Mouse (Mus musculus) kidney, embryonic 14.5 days (tissue): ENCODE data around the gene Actl10. TPM values are rescaled to one million over a fixed set of nuclear protein-coding genes. Genes with fewer than 3 reads are reported as not detected.

Experiments used
- ATAC-seq: fragments of 200-750 bp; cut with Nextera tagmentation; 2 replicates; pipeline ENCODE4 v1.8.0; 2017; ENCODE audit warnings: moderate number of reproducible peaks, mild to moderate bottlenecking, moderate TSS enrichment, moderate library complexity; ENCODE audit not compliant: low FRiP score, low TSS enrichment
- H3K27ac ChIP-seq: fragments of 300-500 bp; sonication (generic); 2 replicates; pipeline ENCODE4 v1.5.1; 2014; ENCODE audit warnings: low read depth, mild to moderate bottlenecking, low read length, moderate library complexity, mixed read lengths
- H3K27me3 ChIP-seq: fragments of 300-500 bp; sonication (generic); 2 replicates; pipeline ENCODE4 v1.6.1; 2014; ENCODE audit warnings: mild to moderate bottlenecking, low read length; ENCODE audit not compliant: control insufficient read depth, insufficient read depth
- H3K36me3 ChIP-seq: fragments of 300-500 bp; sonication (generic); 2 replicates; pipeline ENCODE4 v1.6.1; 2014; ENCODE audit warnings: low read length, mixed read lengths; ENCODE audit not compliant: control insufficient read depth, insufficient read depth
- H3K4me1 ChIP-seq: fragments of 300-500 bp; sonication (generic); 2 replicates; pipeline ENCODE4 v1.6.1; 2014; ENCODE audit warnings: low read length, mixed read lengths; ENCODE audit not compliant: control insufficient read depth, insufficient read depth
- H3K4me2 ChIP-seq: fragments of 300-500 bp; sonication (generic); replicated peaks from 2 replicates; pipeline ENCODE4 v1.6.1; 2014; ENCODE audit warnings: low read depth, mild to moderate bottlenecking, low read length
- H3K4me3 ChIP-seq: fragments of 300-500 bp; sonication (generic); 2 replicates; pipeline ENCODE4 v1.5.1; 2014; ENCODE audit warnings: mild to moderate bottlenecking, low read length
- H3K9ac ChIP-seq: fragments of 300-500 bp; sonication (generic); 2 replicates; pipeline ENCODE4 v1.6.1; 2014; ENCODE audit warnings: low read depth, mild to moderate bottlenecking, low read length, moderate library complexity
- H3K9me3 ChIP-seq: fragments of 300-500 bp; sonication (generic); 2 replicates; pipeline ENCODE4 v1.6.1; 2016; ENCODE audit warnings: low read length; ENCODE audit not compliant: control insufficient read depth
- WGBS: fragments of 180-500 bp; shearing (Covaris S2); extraction: QIAGEN DNeasy Blood & Tissue Kit; methylation state at CpG from one replicate; pipeline ENCODE4 v1.1.7; 2014; 5-methylcytosine and 5-hydroxymethylcytosine counted together
- polyA plus RNA-seq: library from polyadenylated mRNA; unstranded; fragments of >200 nt; fragmentation: Nextera tagmentation; extraction: Ambion mirVana; gene quantifications from 2 replicates; pipeline ENCODE4 v1.2.1, GENCODE M21; 2014

Gene Actl10
- polyA plus RNA-seq, 1 experiment from 2014 or later, result not detected

DNA sequence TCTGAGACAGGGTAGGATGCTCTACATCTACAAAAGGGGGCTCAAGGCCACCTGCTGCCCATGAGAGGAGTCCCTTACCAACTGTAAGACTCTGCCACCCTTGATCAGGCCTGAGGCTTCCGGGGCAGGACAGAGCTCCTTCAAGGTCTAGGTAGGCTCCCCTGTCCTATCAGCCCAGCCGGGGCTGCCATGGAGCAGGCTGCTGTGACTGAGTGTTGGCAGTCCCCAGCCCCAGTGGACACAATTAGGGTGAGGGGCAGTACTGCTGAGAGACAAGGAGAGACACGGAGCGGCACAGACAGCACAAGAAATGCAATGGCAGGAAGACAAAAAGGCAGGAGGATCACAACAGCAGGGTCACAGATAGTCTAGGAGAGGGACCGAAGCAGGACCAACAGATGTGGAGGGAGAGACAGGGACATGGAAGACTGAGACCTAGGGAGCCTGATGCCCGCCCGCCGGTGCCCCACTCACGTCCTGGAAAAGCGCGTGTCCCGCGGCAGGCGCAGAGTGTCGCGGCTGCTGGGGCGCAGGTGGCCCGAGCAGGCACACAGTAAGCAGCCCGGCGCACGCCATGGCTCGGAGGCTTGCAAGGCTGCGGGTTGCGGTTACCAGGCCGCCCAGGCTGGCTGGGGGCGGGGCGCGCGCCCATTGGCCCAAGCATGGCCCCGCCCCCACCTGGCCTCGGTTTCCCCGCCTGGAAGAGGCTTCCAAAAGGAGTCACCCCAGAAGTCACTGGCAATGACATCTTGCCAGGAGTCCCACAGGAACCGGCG is 6.9 kb downstream of the Actl10 start, which contains the start of gene Necab3:
Gene Necab3 (minus strand): TSS at position 627 of the 776 bp plus-strand sequence.
- WGBS, result 3% methylated on average over 34 of the region's 34 CpGs
- peak; percentile 52 for ATAC-seq
- Histone ChIP-seq H3K36me3 (peaks cover 27% of the 10 kb centered on the region), H3K4me1 (peaks cover 6% of the 10 kb centered on the region; the same call in 1 of the 2 replicates), H3K9me3 (no peaks in the 10 kb centered on the region), H3K9ac (peak within 1 kb of the TSS; percentile 46; the same call in 1 of the 2 replicates), H3K4me2 (peak within 1 kb of the TSS; percentile 60), H3K4me3 (peak within 1 kb of the TSS; percentile 31), H3K27me3 (no peaks in the 10 kb centered on the region), H3K27ac (no peak within 1 kb of the TSS)

DNA sequence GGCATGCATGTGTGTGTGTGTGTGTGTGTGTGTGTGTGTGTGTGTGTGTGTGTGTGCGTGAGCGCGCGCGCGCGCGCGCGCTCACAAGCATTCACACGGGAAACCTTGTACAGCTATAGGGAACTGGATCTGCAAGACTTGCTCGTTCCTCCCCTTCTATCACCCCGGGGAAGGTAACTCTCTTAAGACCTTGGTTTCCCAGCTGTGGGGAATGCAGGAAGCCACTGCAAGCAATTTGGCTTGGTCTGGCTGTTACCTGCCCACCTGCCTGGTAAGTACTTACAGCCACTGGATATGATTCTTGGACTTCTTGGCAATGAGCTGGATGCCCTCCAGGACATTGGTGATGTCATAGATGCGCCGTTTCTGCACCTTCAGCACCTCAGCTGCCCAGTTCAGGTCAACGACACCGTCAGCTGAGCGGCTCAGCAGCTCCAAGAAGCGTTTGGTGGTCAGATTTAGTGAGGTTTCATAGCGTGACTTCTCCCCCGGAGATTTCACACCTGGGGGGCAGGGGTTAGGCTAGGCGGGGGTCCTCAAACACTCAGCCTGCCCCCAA is 12.1 kb downstream of the Actl10 start:
- no peaks in the 10 kb centered on the region for H3K27me3 ChIP-seq
- peaks cover 30% of the 10 kb centered on the region for H3K4me1 ChIP-seq
- WGBS, result 82% methylated on average over 22 of the region's 22 CpGs
- no peak overlapping the region for H3K4me2 ChIP-seq
- H3K4me3 ChIP-seq, result no peak overlapping the region
- no peaks in the 10 kb centered on the region for H3K9me3 ChIP-seq
- no peak overlapping the region for H3K27ac ChIP-seq
- H3K36me3 ChIP-seq, result peaks cover 38% of the 10 kb centered on the region
- no peak for ATAC-seq
- H3K9ac ChIP-seq, result no peak overlapping the region

DNA sequence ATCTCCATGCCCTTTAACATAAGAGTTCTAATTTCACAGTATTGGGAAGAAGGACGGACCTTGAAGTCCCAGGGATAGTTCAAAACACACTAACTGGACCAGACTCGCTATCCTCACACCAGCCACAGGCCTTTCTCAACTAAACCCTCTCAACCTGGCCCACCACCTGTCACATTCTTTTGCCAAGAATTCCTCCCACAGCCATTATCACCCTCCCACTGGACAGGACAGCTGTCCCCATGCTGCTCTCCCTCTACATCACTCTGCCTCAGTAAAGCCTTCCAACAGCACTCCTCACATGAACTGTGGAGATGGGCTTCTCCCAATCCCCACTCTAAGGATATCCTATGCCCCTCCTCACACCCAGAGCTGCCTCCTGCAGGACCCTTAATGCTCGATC is 14.0 kb downstream of the Actl10 start:
- no peak overlapping the region for H3K4me3 ChIP-seq
- WGBS, result 57% methylated on average over 3 of the region's 3 CpGs
- H3K27me3 ChIP-seq, result no peaks in the 10 kb centered on the region
- peaks cover 35% of the 10 kb centered on the region for H3K36me3 ChIP-seq
- no peak for ATAC-seq
- H3K27ac ChIP-seq, result no peak overlapping the region
- no peak overlapping the region for H3K4me2 ChIP-seq
- H3K4me1 ChIP-seq, result peaks cover 33% of the 10 kb centered on the region
- H3K9ac ChIP-seq, result no peak overlapping the region
- no peaks in the 10 kb centered on the region for H3K9me3 ChIP-seq

DNA sequence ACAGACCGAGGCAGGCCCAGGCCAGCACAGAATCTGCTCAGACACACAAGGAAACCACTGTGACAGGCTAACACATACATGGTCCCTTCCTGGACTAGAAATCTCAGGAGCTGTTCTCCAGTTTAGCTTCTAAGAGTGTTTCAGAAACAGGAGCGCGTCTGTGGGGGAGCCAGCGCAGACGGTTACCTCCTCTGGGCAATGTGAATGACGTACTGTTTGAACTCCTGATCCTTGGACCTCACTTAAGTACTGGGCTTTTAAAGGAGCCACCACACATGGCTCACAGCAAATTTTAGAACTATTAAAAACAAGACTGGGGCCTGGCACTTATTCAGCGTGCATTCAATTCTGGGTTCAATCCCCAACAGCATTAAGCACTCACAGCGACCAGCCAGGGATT is 15.1 kb downstream of the Actl10 start:
- H3K9me3 ChIP-seq, result no peaks in the 10 kb centered on the region
- WGBS, result 37% methylated on average over 8 of the region's 8 CpGs
- peaks cover 40% of the 10 kb centered on the region for H3K4me1 ChIP-seq
- H3K4me3 ChIP-seq, result no peak overlapping the region
- H3K4me2 ChIP-seq, result no peak overlapping the region
- H3K27me3 ChIP-seq, result no peaks in the 10 kb centered on the region
- 0 out of 2 replicates have a peak overlapping the region, but pooled peaks have one; percentile 8 for H3K9ac ChIP-seq
- no peak overlapping the region; the same call in 1 of the 2 replicates for H3K27ac ChIP-seq
- ATAC-seq, result no peak
- peaks cover 25% of the 10 kb centered on the region for H3K36me3 ChIP-seq

DNA sequence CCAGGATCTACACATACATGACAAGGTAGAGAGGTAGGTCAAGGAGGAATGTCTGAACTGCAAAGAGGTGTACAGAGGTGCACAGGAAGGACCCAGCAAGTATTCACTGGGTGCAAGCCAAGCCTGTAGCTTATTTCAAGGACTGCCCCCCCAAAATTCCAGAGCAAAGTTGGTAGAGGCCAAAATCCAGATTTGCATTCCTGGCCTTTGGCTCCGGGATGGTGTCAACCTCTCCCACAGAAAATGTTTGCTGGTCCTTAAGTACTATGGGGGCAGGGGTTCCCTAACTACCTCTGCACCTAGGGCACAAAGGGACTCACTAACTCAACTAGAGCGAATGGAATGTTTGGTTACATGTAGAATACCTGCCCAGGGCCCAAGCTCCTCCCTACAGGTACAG is 16.2 kb downstream of the Actl10 start:
- peak overlapping the region; percentile 76 for H3K4me3 ChIP-seq
- H3K36me3 ChIP-seq, result peaks cover 17% of the 10 kb centered on the region
- H3K27me3 ChIP-seq, result no peaks in the 10 kb centered on the region
- H3K9me3 ChIP-seq, result no peaks in the 10 kb centered on the region
- peak overlapping the region; percentile 88; the same call in 1 of the 2 replicates for H3K9ac ChIP-seq
- H3K27ac ChIP-seq, result peak overlapping the region; percentile 77; the same call in 1 of the 2 replicates
- peak overlapping the region; percentile 55 for H3K4me2 ChIP-seq
- no peak for ATAC-seq
- WGBS, result 68% methylated on average over 2 of the region's 2 CpGs
- peaks cover 40% of the 10 kb centered on the region for H3K4me1 ChIP-seq

DNA sequence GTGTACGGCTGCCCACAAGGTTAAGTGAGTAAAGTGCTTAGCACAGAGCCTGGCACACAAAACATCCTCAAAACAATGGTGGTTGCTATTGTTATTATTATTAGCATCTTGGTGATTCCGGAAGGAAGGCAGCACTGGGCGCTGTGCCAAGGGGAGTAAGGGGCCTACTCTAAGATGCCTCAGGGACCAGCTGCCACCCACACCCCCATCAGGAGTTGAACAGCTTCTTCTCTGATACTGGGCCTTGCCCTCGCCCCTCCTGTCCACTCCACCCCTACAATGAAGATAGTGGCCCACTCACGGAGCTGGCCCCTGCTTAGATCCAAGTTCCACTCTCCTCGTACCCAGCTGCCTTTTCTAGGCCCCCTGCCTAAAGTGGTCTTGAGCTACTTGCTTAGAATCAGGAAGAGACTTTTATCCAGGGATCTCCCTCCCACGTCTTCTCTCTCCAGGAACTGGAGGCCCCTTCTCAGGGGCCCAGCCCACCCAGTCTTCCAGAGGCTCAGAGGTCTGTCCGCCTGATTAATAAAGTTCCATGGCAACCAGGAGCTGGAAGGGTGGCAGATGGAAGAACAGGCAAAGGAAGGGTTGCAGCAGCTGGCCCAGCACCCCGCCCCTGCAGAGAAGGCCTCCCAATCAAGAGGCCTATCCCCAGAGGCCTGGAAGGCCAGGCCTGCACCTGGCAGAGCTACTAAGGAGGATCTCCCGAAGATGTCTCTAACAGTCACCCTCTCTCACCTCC is 16.9 kb downstream of the Actl10 start:
- Histone ChIP-seq H3K9ac (peak overlapping the region; percentile 88), H3K4me1 (peaks cover 40% of the 10 kb centered on the region), H3K27me3 (no peaks in the 10 kb centered on the region), H3K4me2 (peak overlapping the region; percentile 55), H3K27ac (peak overlapping the region; percentile 77), H3K9me3 (no peaks in the 10 kb centered on the region), H3K4me3 (peak overlapping the region; percentile 76), H3K36me3 (peaks cover 10% of the 10 kb centered on the region; the same call in 1 of the 2 replicates)
- WGBS, result 19% methylated on average over 10 of the region's 10 CpGs
- ATAC-seq, result peak; percentile 13; the same call in 1 of the 2 replicates

DNA sequence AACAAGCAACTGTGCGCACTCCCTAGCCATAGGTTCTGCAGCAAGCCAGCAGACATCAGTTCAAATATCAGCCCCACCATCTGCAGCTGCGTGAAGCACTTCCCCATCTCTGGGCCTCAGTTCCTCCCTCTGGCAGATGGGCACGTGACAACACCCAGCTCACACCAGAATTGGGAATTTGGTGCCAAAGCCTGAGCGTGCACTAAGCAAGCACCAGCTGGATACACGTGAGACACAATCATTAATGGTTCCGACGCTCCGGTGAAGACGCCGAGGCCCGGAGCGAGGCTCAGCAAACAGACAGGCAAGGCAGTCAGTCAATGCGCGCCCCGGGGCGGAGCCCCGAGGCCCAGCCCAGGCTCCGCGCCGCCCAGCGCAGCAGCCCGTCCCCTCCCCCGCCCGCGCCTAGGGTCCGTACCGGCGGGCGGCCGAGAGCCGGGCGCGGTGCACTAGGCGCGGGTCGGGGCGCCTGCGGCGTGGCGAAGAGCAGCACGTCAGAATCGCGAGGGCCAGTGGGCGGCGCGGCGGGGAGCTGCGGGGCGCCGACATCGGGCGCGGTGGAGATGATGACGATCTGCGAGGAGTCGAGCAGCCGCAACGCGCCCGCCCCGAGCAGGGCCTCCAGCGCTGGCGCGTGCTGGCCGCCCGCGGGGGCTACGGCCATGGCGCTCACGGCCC is 17.6 kb downstream of the Actl10 start:
- peak; percentile 82 for ATAC-seq
- H3K27me3 ChIP-seq, result no peaks in the 10 kb centered on the region
- peak overlapping the region; percentile 77 for H3K27ac ChIP-seq
- H3K9me3 ChIP-seq, result no peaks in the 10 kb centered on the region
- H3K4me1 ChIP-seq, result peaks cover 40% of the 10 kb centered on the region
- peak overlapping the region; percentile 88 for H3K9ac ChIP-seq
- under 1% methylated on average over 47 of the region's 70 CpGs for WGBS
- H3K4me3 ChIP-seq, result peak overlapping the region; percentile 76
- H3K36me3 ChIP-seq, result peaks cover 3% of the 10 kb centered on the region; the same call in 1 of the 2 replicates
- peak overlapping the region; percentile 55 for H3K4me2 ChIP-seq

DNA sequence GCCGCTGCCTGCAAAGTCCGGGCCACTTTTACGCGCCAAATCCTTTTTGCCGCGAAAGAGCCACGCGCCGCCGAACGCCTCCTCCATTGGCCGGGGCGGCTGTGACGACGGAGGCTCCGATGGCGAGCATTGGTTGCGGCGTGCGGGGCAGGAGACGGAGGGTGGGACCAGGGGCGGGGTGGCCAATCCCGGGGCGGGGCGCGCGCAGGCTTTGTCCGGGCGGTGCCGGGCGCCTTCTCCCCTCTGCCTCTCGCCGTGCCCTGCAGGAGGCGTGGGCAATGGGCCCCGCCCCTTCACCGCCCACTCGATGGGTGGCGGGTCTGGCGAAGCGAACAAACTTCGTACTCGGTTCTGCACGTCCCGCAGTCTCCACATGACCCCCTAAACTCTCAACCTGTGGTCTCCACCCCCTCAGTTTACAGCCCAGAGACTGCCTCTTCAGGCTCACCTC is 18.3 kb downstream of the Actl10 start, which contains the start of gene E2f1:
Gene E2f1 (minus strand): TSS at position 57 of the 451 bp plus-strand sequence.
- Histone ChIP-seq H3K27ac (peak within 1 kb of the TSS; percentile 77), H3K9ac (peak within 1 kb of the TSS; percentile 88), H3K27me3 (no peaks in the 10 kb centered on the region), H3K36me3 (no peaks in the 10 kb centered on the region; the same call in 1 of the 2 replicates), H3K4me1 (peaks cover 40% of the 10 kb centered on the region), H3K4me3 (peak within 1 kb of the TSS; percentile 76), H3K9me3 (no peaks in the 10 kb centered on the region), H3K4me2 (peak within 1 kb of the TSS; percentile 68)
- ATAC-seq, result peak; percentile 98
- under 1% methylated on average over 23 of the region's 44 CpGs for WGBS
